Mouse (Mus musculus) lung, embryonic 15.5 days (tissue): ENCODE results near the gene Wdr26. TPM values are rescaled to one million over a fixed set of nuclear protein-coding genes. Genes with fewer than 3 reads are reported as not detected.
A peak's percentile ranks its signal among the peaks of the same experiment; 100 is the strongest.

Source experiments
- ATAC-seq: fragments of 200-750 bp; cut with Nextera tagmentation; 2 replicates; pipeline ENCODE4 v1.8.0; 2017; ENCODE audit warnings: moderate number of reproducible peaks, borderline replicate concordance; ENCODE audit not compliant: low FRiP score, low TSS enrichment; ENCODE audit errors: extremely low read depth
- H3K27ac ChIP-seq: fragments of 300-500 bp; sonication (generic); 2 replicates; pipeline ENCODE4 v1.5.1; 2015; ENCODE audit warnings: moderate library complexity, mild to moderate bottlenecking, inconsistent platforms
- H3K27me3 ChIP-seq: fragments of 300-500 bp; sonication (generic); 2 replicates; pipeline ENCODE4 v1.6.1; 2015; ENCODE audit warnings: inconsistent platforms
- H3K36me3 ChIP-seq: fragments of 300-500 bp; sonication (generic); 2 replicates; pipeline ENCODE4 v1.6.1; 2015; ENCODE audit warnings: inconsistent platforms
- H3K4me1 ChIP-seq: fragments of 300-500 bp; sonication (generic); 2 replicates; pipeline ENCODE4 v1.6.1; 2015; ENCODE audit warnings: inconsistent platforms
- H3K4me2 ChIP-seq: fragments of 300-500 bp; sonication (generic); 2 replicates; pipeline ENCODE4 v1.6.1; 2015; ENCODE audit warnings: inconsistent platforms, mild to moderate bottlenecking, moderate library complexity
- H3K4me3 ChIP-seq: fragments of 300-500 bp; sonication (generic); 2 replicates; pipeline ENCODE4 v1.5.1; 2015; ENCODE audit warnings: mild to moderate bottlenecking, inconsistent platforms
- H3K9ac ChIP-seq: fragments of 300-500 bp; sonication (generic); 2 replicates; pipeline ENCODE4 v1.6.1; 2015; ENCODE audit warnings: inconsistent platforms
- H3K9me3 ChIP-seq: fragments of 300-500 bp; sonication (generic); 2 replicates; pipeline ENCODE4 v1.6.1; 2016; ENCODE audit warnings: inconsistent platforms
- WGBS: fragments of 180-500 bp; shearing (Covaris S2); methylation state at CpG from one replicate; pipeline ENCODE4 v1.1.7; 2015; 5-methylcytosine and 5-hydroxymethylcytosine counted together
- polyA plus RNA-seq: library from polyadenylated mRNA; unstranded; fragments of >200 nt; fragmentation: Nextera tagmentation; extraction: Ambion mirVana; gene quantifications from 2 replicates; pipeline ENCODE4 v1.2.1, GENCODE M21; 2015

Wdr26 gene
- polyA plus RNA-seq, 1 experiment from 2014 or later, result 30.6 TPM

GRCm38 (mm10) chr1:181255450-181255849 lies 43.6 kb upstream of the Wdr26 start:
- 37% methylated on average over 9 of the region's 9 CpGs for WGBS
- Histone ChIP-seq H3K27me3 (no peaks in the 10 kb centered on the region), H3K4me2 (peak overlapping the region; percentile 78), H3K4me3 (peak overlapping the region; percentile 38; the same call in 1 of the 2 replicates), H3K9ac (no peak overlapping the region), H3K4me1 (peaks cover 27% of the 10 kb centered on the region), H3K36me3 (no peaks in the 10 kb centered on the region), H3K9me3 (no peaks in the 10 kb centered on the region), H3K27ac (no peak overlapping the region)
- ATAC-seq, result no peak

- no peak overlapping the region for H3K27ac ChIP-seq
- no peak overlapping the region for H3K4me2 ChIP-seq
- H3K9ac ChIP-seq, result no peak overlapping the region
- peaks cover 17% of the 10 kb centered on the region for H3K4me1 ChIP-seq
- H3K4me3 ChIP-seq, result no peak overlapping the region
- no peaks in the 10 kb centered on the region for H3K36me3 ChIP-seq
- WGBS, result 59% methylated on average over 5 of the region's 5 CpGs
- no peak for ATAC-seq
- H3K27me3 ChIP-seq, result no peaks in the 10 kb centered on the region
- no peaks in the 10 kb centered on the region for H3K9me3 ChIP-seq
Measured at GRCm38 (mm10) chr1:181251624-181252023, 39.8 kb upstream of the Wdr26 start.

DNA sequence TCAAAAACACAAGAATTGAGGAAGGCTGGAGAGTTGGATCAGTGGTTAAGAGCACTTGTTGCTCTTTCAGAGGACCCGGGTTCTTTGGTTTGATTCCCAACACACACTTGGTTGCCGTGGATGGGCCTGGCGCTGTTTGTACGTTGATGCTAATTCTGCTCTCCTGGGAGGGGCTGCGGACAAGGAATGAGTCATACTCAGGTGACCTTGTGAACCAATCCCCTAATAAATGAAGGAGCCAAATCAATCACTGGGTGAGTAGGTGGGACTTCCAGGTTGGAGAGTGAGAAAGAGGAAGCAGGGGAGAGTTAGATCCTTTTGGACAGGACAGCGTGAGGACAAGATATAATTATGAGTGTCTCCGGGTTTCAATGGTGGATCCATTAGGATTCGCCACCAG lies 39.2 kb upstream of the Wdr26 start:
- Histone ChIP-seq H3K9ac (no peak overlapping the region), H3K9me3 (no peaks in the 10 kb centered on the region), H3K4me2 (no peak overlapping the region), H3K36me3 (no peaks in the 10 kb centered on the region), H3K4me3 (no peak overlapping the region), H3K27me3 (no peaks in the 10 kb centered on the region), H3K4me1 (peaks cover 12% of the 10 kb centered on the region), H3K27ac (no peak overlapping the region)
- no peak for ATAC-seq
- WGBS, result 86% methylated on average over 8 of the region's 8 CpGs

DNA sequence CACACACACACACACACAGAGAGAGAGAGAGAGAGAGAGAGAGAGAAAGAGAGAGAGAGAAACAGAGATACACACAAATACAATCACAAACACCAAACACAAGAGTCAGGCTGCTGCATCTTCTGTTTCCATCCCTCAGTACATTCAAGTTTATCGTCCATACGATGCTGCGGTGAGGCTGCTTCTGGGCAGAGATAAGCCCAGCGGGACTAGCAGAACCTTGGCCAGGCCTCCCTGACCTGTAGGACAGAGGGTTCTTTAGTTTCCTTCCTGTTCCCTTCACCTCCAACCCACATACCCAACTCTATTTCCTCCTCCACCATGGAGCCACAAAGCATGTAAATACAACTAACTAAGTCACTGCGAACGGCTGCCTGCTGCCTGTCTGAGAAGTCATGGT lies 37.7 kb upstream of the Wdr26 start:
- H3K27me3 ChIP-seq, result no peaks in the 10 kb centered on the region
- no peak overlapping the region for H3K9ac ChIP-seq
- H3K27ac ChIP-seq, result no peak overlapping the region
- H3K4me3 ChIP-seq, result no peak overlapping the region
- ATAC-seq, result no peak
- no peaks in the 10 kb centered on the region for H3K36me3 ChIP-seq
- no peaks in the 10 kb centered on the region for H3K9me3 ChIP-seq
- H3K4me1 ChIP-seq, result 0 out of 2 replicates have a peak, but pooled peaks cover 4% of the 10 kb centered on the region
- 86% methylated on average over 6 of the region's 6 CpGs for WGBS
- H3K4me2 ChIP-seq, result no peak overlapping the region

GRCm38 (mm10) chr1:181247175-181247574 lies 35.4 kb upstream of the Wdr26 start:
- 60% methylated on average over 3 of the region's 3 CpGs for WGBS
- Histone ChIP-seq H3K27me3 (no peaks in the 10 kb centered on the region), H3K4me2 (no peak overlapping the region), H3K4me3 (no peak overlapping the region), H3K9ac (no peak overlapping the region), H3K36me3 (no peaks in the 10 kb centered on the region), H3K9me3 (no peaks in the 10 kb centered on the region), H3K27ac (no peak overlapping the region), H3K4me1 (0 out of 2 replicates have a peak, but pooled peaks cover 4% of the 10 kb centered on the region)
- no peak for ATAC-seq

GRCm38 (mm10) chr1:181246487-181247138 lies 34.8 kb upstream of the Wdr26 start:
- Histone ChIP-seq H3K4me1 (0 out of 2 replicates have a peak, but pooled peaks cover 4% of the 10 kb centered on the region), H3K36me3 (no peaks in the 10 kb centered on the region), H3K4me3 (no peak overlapping the region), H3K4me2 (no peak overlapping the region), H3K9me3 (no peaks in the 10 kb centered on the region), H3K27ac (0 out of 2 replicates have a peak overlapping the region, but pooled peaks have one; percentile 0), H3K9ac (no peak overlapping the region), H3K27me3 (no peaks in the 10 kb centered on the region)
- 15% methylated on average over 7 of the region's 7 CpGs for WGBS
- no peak for ATAC-seq

DNA sequence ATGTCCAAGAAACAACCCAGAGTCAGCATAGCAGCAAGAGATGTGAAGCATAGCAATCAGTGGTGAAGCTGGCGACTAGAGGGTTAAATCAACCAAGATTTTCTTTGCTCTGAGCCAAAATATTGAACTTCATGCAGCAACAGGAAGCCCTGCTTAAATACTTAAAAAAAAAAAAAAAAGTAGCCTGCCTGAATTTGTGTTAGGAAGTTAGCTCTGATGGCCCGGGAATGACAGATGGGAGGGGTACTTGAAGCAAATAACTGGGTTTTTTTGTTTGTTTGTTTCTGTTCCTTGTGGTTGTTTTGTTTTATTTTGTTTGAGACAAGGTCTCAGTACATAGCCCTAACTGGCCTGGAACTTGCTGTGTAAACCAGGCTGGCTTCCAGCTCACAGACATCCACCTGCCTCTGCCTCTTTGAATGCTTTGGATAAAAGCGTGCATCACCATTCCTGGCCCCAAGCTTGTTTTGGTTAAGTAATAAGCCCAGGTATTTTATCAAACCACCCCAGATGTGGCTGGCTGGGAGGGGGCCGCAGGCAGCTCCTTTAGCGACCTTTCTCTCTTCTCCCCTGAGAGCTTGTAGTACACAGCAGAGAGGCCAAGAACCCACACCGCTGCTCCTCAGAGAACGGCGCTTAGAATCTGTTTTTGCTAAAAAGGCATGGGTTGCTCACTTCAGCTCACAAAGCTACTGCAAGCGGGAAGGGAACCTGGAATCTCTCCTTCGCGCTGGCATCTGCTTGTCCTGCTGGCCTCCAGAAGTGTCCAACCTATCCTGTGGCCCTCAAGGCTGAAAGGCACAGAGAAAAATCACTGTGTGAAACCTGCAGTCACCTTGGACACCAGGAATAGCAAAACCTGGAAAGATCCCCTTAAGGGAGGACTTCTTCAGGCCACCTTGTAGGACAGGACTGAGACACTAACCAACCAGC lies 34.0 kb upstream of the Wdr26 start:
- Histone ChIP-seq H3K4me1 (0 out of 2 replicates have a peak, but pooled peaks cover 4% of the 10 kb centered on the region), H3K27ac (no peak overlapping the region), H3K4me3 (no peak overlapping the region), H3K9ac (no peak overlapping the region), H3K4me2 (no peak overlapping the region), H3K9me3 (no peaks in the 10 kb centered on the region), H3K36me3 (no peaks in the 10 kb centered on the region), H3K27me3 (no peaks in the 10 kb centered on the region)
- ATAC-seq, result no peak
- WGBS, result 70% methylated on average over 11 of the region's 11 CpGs

- Histone ChIP-seq H3K9me3 (no peaks in the 10 kb centered on the region), H3K4me2 (no peak overlapping the region), H3K4me3 (no peak overlapping the region), H3K4me1 (0 out of 2 replicates have a peak, but pooled peaks cover 4% of the 10 kb centered on the region), H3K27ac (no peak overlapping the region), H3K9ac (no peak overlapping the region), H3K27me3 (no peaks in the 10 kb centered on the region), H3K36me3 (no peaks in the 10 kb centered on the region)
- no peak for ATAC-seq
- WGBS, result 91% methylated on average over 2 of the region's 2 CpGs
Measured at GRCm38 (mm10) chr1:181245067-181245466, 33.3 kb upstream of the Wdr26 start.

DNA sequence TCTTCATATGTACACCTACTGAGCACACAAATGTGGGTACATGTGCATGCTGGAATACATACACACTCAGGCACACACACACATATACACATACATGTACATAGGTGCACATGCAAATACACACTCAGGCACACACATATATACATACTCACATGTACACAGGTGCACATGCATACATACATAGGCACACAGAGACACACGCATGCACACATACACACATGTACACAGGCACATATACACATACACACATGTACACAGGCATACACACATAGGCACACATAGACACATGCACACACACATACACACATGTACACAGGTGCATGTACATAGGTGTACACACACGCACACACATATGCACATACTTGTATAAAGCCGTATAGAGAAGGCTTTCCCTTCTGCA lies 29.4 kb upstream of the Wdr26 start:
- Histone ChIP-seq H3K4me3 (no peak overlapping the region), H3K27me3 (no peaks in the 10 kb centered on the region), H3K9ac (no peak overlapping the region), H3K36me3 (no peaks in the 10 kb centered on the region), H3K4me2 (no peak overlapping the region), H3K4me1 (no peaks in the 10 kb centered on the region), H3K9me3 (no peaks in the 10 kb centered on the region), H3K27ac (no peak overlapping the region)
- 95% methylated on average over 3 of the region's 3 CpGs for WGBS
- ATAC-seq, result peak; percentile 39; the same call in 1 of the 2 replicates

- Histone ChIP-seq H3K27ac (no peak overlapping the region), H3K4me3 (no peak overlapping the region), H3K9me3 (no peaks in the 10 kb centered on the region), H3K9ac (no peak overlapping the region), H3K4me1 (peaks cover 8% of the 10 kb centered on the region), H3K4me2 (no peak overlapping the region), H3K27me3 (no peaks in the 10 kb centered on the region), H3K36me3 (no peaks in the 10 kb centered on the region)
- WGBS, result 58% methylated on average over 5 of the region's 5 CpGs
- no peak for ATAC-seq
Measured at GRCm38 (mm10) chr1:181237332-181237731, 25.5 kb upstream of the Wdr26 start.

GRCm38 (mm10) chr1:181234326-181235035 lies 22.7 kb upstream of the Wdr26 start:
- Histone ChIP-seq H3K9me3 (no peaks in the 10 kb centered on the region), H3K36me3 (no peaks in the 10 kb centered on the region), H3K4me3 (peak overlapping the region; percentile 18; the same call in 1 of the 2 replicates), H3K4me1 (peaks cover 18% of the 10 kb centered on the region), H3K27ac (no peak overlapping the region), H3K27me3 (no peaks in the 10 kb centered on the region), H3K4me2 (peak overlapping the region; percentile 36), H3K9ac (no peak overlapping the region)
- 31% methylated on average over 8 of the region's 8 CpGs for WGBS
- 0 out of 2 replicates have a peak, but pooled peaks have one; percentile 17 for ATAC-seq
